Mouse (Mus musculus) frontal cortex, adult (tissue): ENCODE measurements around the gene Lsm14b.

Source experiments
- ATAC-seq: cut with Nextera tagmentation; 2 replicates; pipeline ENCODE4 v1.9.2; 2017; ENCODE audit warnings: mild to moderate bottlenecking, moderate library complexity, mixed read lengths; ENCODE audit not compliant: low TSS enrichment

The Lsm14b gene

DNA sequence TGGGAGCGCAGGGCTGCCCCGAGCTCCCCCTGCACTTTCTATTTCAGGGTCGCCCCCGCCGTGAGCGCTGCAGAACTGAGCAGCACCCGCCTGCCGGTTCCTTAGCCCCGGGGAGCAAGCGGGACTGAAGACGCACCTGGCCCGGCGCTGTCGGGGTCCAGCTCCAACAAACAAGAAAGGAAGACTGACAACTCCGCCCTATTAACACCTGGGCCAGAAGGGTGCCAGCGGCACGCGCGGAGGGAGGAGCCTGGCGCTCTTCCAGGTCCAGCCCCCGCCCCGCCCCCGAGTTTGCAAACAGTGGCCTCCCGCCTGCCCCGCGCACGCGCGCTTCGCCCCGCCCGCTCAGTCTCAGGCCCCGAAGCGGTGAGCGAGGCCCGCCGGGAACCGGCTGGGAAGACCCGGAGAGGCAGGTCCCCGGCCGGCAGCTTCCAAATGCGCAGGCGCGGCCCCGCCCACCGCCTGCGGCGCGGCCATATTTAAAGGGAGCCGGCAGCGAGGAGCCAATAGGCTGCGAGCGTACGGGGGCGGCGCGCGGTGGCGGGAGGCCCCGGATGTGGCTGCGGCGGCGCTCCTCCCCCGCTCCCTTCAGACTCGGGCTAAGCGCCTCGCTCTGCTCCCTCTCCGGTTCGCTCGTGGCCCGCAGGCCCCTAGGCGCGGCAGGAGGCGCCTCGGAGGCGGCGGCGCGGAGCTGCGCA is at the start of gene Lsm14b:
Gene Lsm14b (plus strand): TSS at position 587 of the 698 bp plus-strand sequence.
- peak; percentile 88 for ATAC-seq

DNA sequence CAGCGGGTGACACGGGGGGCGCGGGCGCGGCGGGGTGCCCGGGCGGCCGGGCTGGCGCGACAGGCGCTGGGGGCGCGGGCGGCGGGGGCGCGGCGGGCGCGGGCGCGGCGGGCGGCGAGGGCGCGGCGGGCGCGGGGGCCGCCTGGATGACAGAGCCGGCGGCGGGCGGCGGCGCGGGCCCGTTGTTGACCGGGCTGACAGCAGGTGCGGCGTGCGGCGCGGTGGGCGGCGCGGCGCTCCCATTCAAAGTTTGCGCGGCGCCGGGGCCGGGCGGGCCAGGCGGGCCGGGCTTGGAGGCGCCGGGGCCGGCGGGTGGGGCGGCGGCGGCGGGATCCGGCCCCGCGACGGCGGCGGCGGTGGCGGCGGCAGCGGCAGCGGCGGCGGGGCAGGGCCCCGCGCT is 48.9 kb upstream of the Lsm14b start:
- no peak for ATAC-seq

- ATAC-seq, result 0 out of 2 replicates have a peak, but pooled peaks have one; percentile 6
Measured at GRCm38 (mm10) chr2:179976295-179976627, 48.5 kb upstream of the Lsm14b start.

- peak; percentile 44; the same call in 1 of the 2 replicates for ATAC-seq
Measured at GRCm38 (mm10) chr2:179976628-179977343, 48.0 kb upstream of the Lsm14b start, which contains the start of gene Taf4. Gene Taf4, minus strand, starts transcription at chr2:179976646.

- peak; percentile 32 for ATAC-seq
Measured at GRCm38 (mm10) chr2:179977344-179978025, 47.3 kb upstream of the Lsm14b start.

DNA sequence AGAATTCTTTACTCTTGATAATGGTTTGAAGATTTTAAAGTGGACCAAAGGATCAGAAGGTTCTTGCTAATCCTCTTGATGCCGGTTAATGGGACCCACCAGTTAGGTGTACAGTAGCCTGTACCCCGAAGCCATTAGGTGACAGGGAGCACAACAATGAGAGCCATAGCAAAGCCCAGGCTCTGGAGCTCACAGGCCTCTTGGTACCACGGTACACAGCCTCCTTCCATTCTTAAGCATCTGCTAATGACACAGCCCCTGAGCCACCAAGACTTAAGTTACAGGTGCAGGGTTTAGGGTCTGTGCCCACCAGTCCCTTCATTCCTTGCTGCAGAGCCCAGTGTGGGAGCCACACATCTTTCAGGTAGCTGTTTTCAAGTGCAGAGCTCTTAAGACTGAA is 46.5 kb upstream of the Lsm14b start:
- no peak for ATAC-seq

DNA sequence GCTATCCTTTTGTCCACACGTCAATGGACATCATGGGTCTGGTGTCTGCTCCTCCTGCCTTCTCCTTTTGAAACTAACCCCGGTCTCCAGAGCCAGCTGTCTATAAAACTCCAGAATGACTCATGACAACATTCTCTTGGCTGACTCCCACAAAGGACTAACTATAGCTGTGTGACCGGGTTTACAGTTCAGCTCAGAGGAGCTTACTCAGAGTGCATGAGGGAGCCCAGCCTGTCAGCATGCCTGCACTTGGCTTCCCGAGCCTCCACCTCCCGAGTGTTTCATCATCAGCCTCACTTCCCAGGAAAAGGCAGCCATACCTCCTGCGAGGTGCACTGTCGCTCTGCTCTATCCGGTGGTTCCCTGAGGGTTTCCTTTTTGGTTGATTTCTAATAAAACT is 45.0 kb upstream of the Lsm14b start:
- ATAC-seq, result peak; percentile 63

DNA sequence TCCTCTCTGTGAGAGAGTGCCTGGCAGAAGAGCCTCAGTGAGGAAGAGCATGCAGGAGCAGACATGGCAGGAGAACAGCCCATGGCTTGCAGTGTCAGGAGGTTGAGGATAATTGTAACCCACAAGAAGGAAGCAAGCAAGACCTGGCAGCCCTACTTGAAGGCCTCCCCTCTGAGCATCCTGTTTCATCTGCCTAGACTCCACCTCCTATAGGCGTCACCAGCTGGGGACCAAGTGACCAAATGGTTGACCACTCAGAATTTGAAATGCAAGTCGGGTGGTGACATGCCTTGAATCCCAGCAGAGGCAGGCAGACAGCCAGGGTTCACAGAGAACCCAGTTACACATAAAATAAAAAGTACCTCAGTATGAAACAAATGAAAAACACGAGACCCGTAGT is 44.2 kb upstream of the Lsm14b start:
- ATAC-seq, result no peak

DNA sequence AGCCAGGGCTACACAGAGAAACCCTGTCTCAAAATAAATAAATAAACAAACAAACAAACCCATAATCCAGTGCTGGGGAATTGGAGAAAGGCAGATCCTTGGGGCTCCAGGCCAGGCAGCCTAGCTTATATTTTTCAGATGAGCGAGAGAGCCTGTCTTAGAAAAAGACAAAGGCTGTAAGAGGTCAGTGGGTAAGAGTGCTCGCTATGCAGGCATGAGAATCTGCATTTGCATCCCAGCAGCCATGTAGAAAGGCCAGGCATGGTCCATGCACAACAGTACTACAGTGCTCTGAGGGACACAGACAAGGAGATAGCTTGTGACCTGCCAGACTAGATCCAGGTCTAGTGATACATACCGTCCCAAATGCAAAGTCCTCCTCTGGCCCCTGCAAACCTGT is 42.1 kb upstream of the Lsm14b start:
- ATAC-seq, result no peak

DNA sequence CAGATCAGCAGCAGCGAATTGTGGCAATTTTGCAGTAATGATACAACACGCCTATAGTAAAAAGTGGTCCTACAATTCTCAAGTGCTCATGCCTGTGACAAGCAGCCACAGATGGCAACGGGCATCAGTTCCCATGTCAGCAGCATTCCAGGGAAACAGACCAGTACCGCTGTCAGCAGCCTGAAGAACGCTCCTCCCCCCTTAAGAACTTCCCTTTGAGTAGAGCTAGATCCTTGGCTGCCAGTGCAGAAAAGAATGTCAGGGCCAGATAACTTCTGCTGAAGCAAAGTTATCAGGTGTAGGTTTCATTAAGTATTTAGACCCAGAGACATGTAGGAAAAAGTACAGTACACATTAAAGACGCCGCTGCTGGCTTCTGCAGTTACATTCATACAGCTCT is 40.0 kb upstream of the Lsm14b start:
- no peak for ATAC-seq

DNA sequence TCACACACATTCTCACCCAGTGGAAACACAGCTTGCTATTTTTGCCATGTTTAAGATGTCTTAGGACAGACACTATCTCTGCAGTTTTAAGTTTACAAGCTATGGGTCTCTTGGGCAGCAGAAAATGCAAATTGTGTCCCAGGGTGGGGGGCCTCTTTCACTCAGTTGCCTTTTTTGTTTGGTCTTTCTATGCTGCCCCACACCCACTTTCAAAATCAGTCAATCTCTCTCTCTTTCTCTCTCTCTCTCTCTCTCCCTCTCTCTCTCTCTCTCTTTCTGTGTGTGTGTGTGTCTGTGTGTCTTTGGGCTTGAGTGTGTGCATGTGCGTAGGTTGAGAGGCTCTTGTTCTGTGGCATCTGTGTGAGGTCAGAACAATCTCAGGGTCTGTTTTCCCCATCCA is 39.1 kb upstream of the Lsm14b start:
- ATAC-seq, result no peak

DNA sequence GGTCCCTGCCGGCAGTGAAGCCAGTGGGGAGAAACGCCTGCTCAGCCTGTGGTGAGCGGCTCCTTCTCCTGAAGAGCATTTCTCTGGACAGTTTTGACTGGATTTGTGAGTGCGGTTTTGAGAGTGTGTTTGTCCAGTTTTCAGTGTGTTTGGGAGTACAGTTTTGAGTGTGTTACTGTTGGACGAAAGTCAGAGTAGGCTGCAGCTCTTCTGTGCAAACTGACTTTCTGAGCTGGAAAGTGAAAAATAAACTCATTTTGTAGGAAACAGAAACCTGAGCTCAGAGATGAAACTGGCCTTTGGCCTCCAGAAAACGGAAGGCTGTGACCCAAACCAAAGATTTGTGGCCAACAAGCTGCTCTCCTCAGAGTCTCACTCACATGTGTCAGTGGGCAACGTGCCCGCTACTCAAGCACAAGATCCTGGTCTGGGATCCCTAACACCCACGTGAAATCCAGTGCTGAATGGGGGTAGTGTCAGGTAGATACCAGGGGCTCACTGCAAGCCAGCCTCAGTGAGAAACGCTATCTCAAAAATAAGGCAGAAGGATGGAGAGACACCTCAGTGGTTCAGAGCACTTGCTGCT is 38.3 kb upstream of the Lsm14b start:
- ATAC-seq, result no peak

DNA sequence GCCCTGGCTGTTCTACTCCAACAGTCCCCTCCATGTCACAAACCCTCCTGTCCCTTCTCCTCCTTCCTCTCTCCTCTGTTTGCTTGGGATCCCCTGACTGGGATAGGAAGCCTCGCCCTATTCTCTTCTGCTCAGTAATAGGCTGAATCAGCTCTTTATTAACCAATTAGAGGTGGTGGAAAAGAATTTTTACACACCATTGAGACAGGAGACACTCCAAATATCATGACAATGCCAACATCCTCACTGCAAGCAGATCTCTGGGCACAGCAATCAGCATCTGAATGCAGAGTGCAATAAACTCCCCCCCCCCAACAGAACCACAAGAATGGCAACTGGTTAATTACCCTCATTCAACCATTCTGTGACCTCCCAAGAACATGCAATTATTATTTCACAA is 35.7 kb upstream of the Lsm14b start:
- ATAC-seq, result no peak

DNA sequence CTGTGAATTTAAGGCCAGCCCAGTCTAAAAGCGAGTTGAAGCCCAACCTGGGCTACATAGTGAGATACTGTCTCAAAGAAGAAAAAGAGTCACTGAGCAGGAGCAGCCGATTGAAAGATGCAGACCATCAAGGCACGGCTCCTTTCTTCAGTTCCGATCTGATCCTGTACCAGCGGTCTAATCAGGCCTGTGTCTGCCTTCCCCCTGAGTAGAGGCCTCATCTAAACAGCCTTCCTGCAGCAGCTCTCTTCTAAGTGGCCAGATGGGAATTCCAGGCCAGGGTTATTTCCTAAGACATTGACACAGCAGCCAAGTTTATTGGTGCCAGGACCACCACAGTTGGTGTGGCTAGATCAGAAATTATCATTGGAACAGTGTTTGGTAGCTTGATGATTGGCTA is 31.7 kb upstream of the Lsm14b start:
- no peak for ATAC-seq

DNA sequence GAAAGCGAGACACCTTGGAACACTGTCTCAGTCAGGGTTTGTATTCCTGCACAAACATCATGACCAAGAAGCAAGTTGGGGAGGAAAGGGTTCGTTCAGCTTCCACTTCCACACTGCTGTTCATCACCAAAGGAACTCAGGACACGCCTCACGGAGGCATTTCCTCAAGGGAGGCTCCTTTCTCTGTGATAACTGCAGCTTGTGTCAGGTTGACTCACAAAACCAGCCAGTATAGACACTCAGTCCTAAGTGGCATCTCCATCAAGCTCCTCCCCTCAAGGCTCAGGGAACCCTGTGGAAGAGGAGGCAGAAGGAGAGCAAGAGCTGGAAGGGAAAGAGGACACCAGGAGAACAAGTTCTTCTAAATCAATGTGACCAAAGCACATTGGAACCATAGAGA is 26.4 kb upstream of the Lsm14b start:
- ATAC-seq, result no peak

DNA sequence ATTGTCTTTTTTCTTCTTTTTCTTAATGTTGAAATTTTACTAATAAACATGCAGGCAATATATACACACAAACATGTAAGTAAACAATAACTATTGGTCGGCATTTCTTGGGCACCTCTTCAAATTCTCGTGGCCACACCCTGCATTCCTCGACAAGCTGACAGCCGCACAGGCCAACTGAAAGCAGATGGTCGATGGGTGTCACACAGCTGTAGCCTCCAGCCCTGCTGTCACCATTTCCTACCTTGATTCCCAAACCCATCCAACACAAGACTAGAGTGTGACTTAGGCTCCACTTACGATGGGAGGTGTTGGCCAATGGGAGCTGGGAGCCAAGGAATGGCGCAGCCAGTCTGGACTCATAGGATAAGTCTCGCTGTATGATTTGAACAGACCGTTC is 23.2 kb upstream of the Lsm14b start:
- no peak for ATAC-seq

DNA sequence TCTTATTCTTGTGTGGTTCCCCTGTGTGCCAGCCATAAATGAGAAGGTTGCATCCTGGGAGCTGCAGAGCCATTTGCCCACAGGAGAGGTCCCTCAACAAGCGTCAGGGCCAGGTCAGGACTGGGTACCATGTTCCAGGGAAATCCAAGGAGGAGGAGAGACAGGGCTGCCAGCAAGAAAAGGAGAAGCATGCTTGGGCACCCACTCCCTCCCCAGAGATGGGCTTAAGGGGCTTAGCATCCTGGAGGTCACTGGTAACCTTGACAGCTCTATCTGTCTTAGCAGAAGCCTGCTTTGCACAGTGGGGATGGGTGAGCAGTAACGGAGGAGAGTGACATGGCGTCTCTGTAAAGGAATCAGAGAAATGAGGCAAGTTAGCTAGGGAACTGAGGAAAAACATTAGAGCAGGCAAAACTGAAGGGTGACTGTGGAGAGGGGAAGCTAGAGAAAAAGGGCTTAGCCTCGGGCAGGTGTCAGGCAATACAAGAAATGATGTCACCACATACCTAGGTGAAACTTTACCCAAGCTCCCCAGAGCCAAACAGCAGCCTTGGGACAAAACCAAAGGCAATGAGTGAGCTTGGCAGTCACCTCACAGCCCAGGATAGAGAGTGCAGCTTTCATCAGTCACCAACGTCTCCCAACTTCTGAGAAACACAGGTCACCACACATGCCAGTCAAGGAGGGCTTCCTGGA is 19.0 kb upstream of the Lsm14b start:
- no peak for ATAC-seq

- ATAC-seq, result no peak
Measured at GRCm38 (mm10) chr2:180006352-180007017, 18.3 kb upstream of the Lsm14b start.

- no peak for ATAC-seq
Measured at GRCm38 (mm10) chr2:180010686-180011085, 14.1 kb upstream of the Lsm14b start.

DNA sequence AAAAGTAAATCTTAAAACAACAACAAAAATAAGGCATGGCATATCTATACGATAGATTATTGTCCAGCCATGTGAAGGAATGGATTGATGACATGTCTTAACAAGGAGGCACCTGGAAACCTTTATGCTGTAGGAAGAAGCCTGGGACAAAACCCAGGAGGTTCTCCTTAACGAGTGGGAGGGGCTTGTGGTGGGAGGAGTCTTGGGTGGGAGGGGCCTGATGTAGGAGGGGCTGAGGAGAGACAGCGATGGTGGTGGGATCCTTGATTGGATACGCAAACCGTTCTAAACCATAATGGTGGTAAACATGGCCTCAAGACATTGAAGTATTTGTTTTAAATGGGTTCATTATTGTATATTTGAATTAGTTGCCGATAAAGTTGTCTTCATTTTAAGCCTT is 13.4 kb upstream of the Lsm14b start:
- ATAC-seq, result no peak

DNA sequence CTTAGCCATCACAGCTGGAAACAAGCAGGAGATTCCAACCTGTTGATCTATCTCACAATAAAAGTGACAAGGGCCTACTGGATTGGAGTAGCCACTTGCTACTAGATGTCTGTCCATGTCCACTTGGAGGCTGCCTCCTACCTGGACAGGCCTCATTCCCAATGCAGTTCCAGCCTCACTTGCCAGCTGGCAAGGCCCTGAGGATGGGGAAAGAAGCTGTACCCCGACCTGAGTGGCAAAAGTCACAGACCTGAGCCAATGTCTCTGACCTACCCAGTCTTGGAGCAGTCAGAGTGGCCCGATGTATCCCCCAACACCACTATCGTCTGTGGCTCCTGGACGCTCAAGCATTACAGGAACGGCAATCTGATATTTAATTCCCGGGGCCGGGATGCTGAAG is 11.1 kb upstream of the Lsm14b start:
- no peak for ATAC-seq
